ENCODE assay signal across 9 mouse cellular contexts in genomic region chr2:28415387-28416024, GRCm38 (mm10). TPM values are rescaled to one million over a fixed set of nuclear protein-coding genes. Genes with fewer than 3 reads are reported as not detected.
A peak's percentile ranks its signal among the peaks of the same experiment; 100 is the strongest.
DNase-seq lines count a peak whose midpoint lies in the region; ATAC-seq and TF ChIP-seq lines count a peak whose summit lies in the region.
"Had no signal": no experiment of that assay in that cellular context is flagged by ENCODE, and none has a peak within 500 bp of the region (broad histone marks: within the 10 kb centered on the region; RNA-seq: fewer than 3 reads in every experiment).

No protein-coding gene starts in this region.

- 48% methylated on average over 10 of the region's 10 CpGs for WGBS in lung, embryonic 14.5 days
- WGBS in intestine, embryonic 16.5 days, result 65% methylated on average over 10 of the region's 10 CpGs

- no peak overlapping the region for H3K9ac ChIP-seq in lung, embryonic 14.5 days
- no peak overlapping the region for H3K9ac ChIP-seq in intestine, embryonic 16.5 days (ENCODE audit: low read depth, low read length)

- H3K36me3 ChIP-seq in lung, embryonic 14.5 days (ENCODE audit: insufficient read depth), result no peaks in the 10 kb centered on the region
- no peaks in the 10 kb centered on the region for H3K36me3 ChIP-seq in intestine, embryonic 16.5 days (ENCODE audit: control insufficient read depth, insufficient read depth, low read length)

- H3K27ac ChIP-seq in lung, embryonic 14.5 days (ENCODE audit: low read depth), result no peak overlapping the region; the same call in 1 of the 2 replicates
- H3K27ac ChIP-seq in intestine, embryonic 16.5 days (ENCODE audit: low read length), result no peak overlapping the region

- peak; percentile 62 for DNase-seq in lung, embryonic 14.5 days
- DNase-seq in lung, postnatal 36 days, result no peak
- peak; percentile 98 for DNase-seq in cerebellum, adult 11-12 months
- peak; percentile 38 to 45 for DNase-seq in heart, adult 9 months (ENCODE audit: low spot score in 2 of 2)
- peak; percentile 65 to 75 for DNase-seq in left cerebral cortex, adult 18-20 months (ENCODE audit: low spot score in 2 of 2)
- peak; percentile 92 for DNase-seq in retina, embryonic 14.5 days (ENCODE audit: low spot score)
- no peak for DNase-seq in embryo, embryonic 9.5 days (ENCODE audit: extremely low spot score)

- no peak for TF ChIP-seq CTCF in lung, embryonic 14.5 days (IDR thresholded peaks at IDR 0.05; ENCODE audit: low read depth)

- H3K27me3 ChIP-seq in lung, embryonic 14.5 days (ENCODE audit: insufficient read depth, low read length), result no peaks in the 10 kb centered on the region
- H3K27me3 ChIP-seq in intestine, embryonic 16.5 days (replicated peaks; ENCODE audit: control insufficient read depth, insufficient read depth, low read length), result no peaks in the 10 kb centered on the region

- no peaks in the 10 kb centered on the region for H3K4me1 ChIP-seq in lung, embryonic 14.5 days (ENCODE audit: insufficient read depth)
- no peaks in the 10 kb centered on the region for H3K4me1 ChIP-seq in intestine, embryonic 16.5 days (ENCODE audit: control insufficient read depth, insufficient read depth, low read length)

- no peak overlapping the region for H3K4me2 ChIP-seq in lung, embryonic 14.5 days
- H3K4me2 ChIP-seq in intestine, embryonic 16.5 days (ENCODE audit: low read depth, low read length), result no peak overlapping the region

- H3K4me3 ChIP-seq in lung, embryonic 14.5 days (ENCODE audit: low read depth, low read length), result no peak overlapping the region
- no peak overlapping the region for H3K4me3 ChIP-seq in intestine, embryonic 16.5 days (ENCODE audit: low read length)

- 0 out of 2 replicates have a peak, but pooled peaks have one; percentile 26 for ATAC-seq in lung, embryonic 14.5 days (ENCODE audit: insufficient read depth)
- no peak for ATAC-seq in intestine, embryonic 16.5 days

- H3K9me3 ChIP-seq in lung, embryonic 14.5 days (ENCODE audit: low read depth, low read length), result no peaks in the 10 kb centered on the region
- H3K9me3 ChIP-seq in intestine, embryonic 16.5 days (ENCODE audit: control insufficient read depth, low read length), result no peaks in the 10 kb centered on the region

RNA-seq across cellular contexts. Expression of gene Ppp1r26, which starts 31.1 kb away (rescaled TPM):
- polyA plus RNA-seq in lung, embryonic 14.5 days (2014; fragmentation: Nextera tagmentation; extraction: Ambion mirVana), result 5.9 and 6.8 TPM in 2 replicates
- 10 to 100 TPM; 27.1 to 27.2 TPM for total RNA-seq in left cerebral cortex, adult 18-20 months (2021)
- polyA plus RNA-seq in intestine, embryonic 16.5 days (2015; fragmentation: Nextera tagmentation; extraction: Ambion mirVana), result 2.1 and 2.3 TPM in 2 replicates
- total RNA-seq: neutrophil, adult 5-6 weeks had no signal

RNA-seq across cellular contexts. Expression of gene 1700007K13Rik, which starts 50.6 kb away (rescaled TPM):
- polyA plus RNA-seq in lung, embryonic 14.5 days (2014; fragmentation: Nextera tagmentation; extraction: Ambion mirVana), result 1.3 TPM in 1 of 2 replicates, not detected in the other
- total RNA-seq in left cerebral cortex, adult 18-20 months (2021), result 1 to 10 TPM; 4.4 to 5.2 TPM
- polyA plus RNA-seq in intestine, embryonic 16.5 days (2015; fragmentation: Nextera tagmentation; extraction: Ambion mirVana), result 0.23 TPM in 1 of 2 replicates, not detected in the other
- total RNA-seq: neutrophil, adult 5-6 weeks had no signal

RNA-seq across cellular contexts. Expression of gene Mrps2, which starts 52.4 kb away (rescaled TPM):
- 58.5 and 59.9 TPM in 2 replicates for polyA plus RNA-seq in lung, embryonic 14.5 days (2014; fragmentation: Nextera tagmentation; extraction: Ambion mirVana)
- 10 to 100 TPM; 37.3 to 40.1 TPM for total RNA-seq in left cerebral cortex, adult 18-20 months (2021)
- 61.1 and 66.9 TPM in 2 replicates for polyA plus RNA-seq in intestine, embryonic 16.5 days (2015; fragmentation: Nextera tagmentation; extraction: Ambion mirVana)

Comparison
In these comparisons a context has a peak if more than half of its experiments do, and no peak if none do; other contexts are left out.
1. DNase-seq: peak in lung, embryonic 14.5 days (single experiment), cerebellum, adult 11-12 months (single experiment), heart, adult 9 months (2 of 2), left cerebral cortex, adult 18-20 months (2 of 2) and retina, embryonic 14.5 days (single experiment); none in lung, postnatal 36 days (single experiment) and embryo, embryonic 9.5 days (single experiment).